Mouse (Mus musculus): ENCODE measurements around the gene Ms4a10.

Ms4a10 gene

DNA sequence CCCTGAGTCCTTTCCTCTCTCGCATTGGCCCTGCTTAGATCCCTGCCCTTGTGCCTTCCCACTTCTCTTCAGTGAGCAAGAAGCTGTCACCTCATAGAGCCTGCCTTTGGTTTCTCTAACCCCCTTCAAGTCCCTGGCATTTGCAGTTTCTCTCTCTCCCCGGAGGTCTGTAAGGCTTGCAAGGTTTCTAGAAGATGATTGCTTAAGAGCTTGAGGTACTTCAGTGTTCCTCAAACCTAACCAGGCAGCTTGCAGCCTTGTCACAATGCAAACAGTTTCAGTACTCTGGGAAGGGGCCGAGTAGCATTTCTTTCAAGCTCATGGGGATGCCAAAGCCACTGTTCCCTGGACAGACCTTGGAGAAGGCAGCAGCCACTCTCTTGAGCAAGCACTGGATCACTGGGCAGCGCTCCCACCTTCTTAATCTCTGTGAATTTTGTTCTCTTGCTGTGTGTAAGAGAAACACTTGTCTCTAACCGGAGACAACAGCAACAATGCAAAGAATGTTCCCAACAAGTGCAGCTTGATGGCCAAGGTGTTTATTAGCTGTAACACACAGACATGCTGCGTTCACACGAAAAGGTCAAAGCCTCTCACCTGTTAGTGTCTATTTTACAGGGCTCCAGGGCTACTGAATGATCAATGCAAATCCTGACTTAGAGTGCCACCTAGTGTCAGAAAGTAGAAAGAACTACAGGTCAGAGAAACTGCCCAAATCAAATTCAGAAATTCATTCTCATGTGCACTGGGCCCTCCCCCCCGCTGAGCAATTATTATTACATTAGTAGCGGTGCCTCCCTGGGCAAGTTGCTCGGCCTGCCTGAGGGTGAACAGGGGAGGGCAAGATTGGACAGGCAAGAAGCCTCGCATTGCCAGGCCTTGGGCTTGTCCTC lies 15.1 kb downstream of the Ms4a10 start:
- DNase-seq: no peak

DNA sequence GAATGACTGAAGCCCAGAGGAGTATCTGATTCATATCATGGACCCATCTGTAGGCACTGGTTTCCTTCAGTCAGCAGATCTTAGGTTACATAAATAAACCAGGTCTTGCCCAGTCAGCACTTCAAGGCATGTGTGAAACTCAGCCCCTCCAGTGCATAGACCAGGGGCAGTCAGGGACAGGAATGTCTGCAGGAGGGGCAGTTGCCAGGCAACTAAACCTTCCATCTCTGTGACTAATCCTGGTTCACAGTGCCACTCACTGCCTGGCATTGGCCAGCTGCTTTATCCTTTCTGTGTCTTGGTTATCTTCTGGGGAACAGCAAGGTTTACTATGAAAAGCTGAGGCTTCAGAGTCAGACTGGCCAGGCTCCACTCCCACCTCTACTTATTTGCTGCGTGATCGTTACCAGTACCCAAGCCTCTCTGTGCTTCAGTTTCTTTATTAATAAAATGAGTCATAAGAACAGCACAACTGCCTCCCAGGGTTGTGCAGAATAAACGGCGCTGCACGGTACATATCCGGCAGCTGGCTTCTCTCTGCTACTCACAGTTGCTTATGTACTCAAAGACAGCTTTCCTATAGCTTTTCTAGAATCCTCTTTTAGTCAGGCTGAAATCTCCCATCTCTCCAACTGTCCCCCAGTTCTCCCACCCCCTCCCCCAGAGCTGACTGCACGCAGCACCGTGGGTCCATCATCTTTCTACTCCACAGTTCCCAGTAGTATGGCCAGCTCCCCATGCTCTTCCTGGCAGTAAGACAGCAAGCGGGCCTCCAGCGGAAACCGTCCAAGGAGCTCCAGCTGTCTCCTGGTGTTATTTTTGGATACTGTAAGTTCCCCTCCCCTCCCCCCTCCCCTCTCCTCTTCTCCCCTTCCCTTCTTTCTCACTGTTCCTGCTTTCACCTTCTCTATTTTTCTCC lies 22.2 kb downstream of the Ms4a10 start:
- peak; percentile 30 for DNase-seq

DNA sequence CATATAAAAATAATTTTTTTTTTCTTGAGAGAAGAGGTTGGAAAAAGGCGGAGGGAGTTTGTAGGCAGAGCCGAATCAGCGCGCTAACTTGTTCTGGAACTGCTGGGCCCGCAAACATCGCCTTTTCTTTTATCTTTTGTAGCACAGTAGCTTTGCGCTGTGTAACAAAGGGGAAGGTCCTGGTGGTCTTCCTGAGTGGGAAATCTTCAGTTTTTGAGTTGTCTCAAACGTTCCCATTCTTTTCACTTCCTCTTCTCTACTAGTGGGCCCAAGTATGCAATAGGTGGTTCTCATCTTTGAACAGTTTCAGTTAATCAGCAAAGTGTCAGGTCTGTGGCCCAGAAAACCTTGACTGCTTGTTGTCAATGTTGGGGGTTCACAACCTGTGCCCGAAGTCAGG lies 24.9 kb downstream of the Ms4a10 start:
- DNase-seq: no peak

DNA sequence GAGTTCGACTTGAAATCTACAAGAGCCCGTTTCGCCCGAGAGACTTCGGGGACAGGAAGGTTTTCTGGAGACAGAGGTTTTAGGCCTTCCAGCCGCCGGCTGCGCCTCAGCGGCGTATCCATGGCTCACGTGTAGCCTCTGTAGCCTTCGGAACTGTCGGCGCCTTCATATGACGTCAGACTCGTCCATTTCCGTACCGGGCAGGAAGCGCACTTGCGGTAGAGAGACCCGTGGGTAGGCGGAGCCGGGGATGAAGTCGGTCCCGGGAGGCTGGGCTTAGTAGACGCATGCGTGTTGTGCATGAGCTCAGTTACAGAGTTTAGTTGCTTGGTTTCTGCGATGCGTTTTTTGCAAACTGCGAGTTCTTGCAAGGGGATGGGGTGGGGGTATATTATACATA lies 25.4 kb downstream of the Ms4a10 start, which contains the start of gene Ccdc86:
Gene Ccdc86 (minus strand): TSS at position 155 of the 400 bp plus-strand sequence.
- DNase-seq: peak; percentile 93

DNA sequence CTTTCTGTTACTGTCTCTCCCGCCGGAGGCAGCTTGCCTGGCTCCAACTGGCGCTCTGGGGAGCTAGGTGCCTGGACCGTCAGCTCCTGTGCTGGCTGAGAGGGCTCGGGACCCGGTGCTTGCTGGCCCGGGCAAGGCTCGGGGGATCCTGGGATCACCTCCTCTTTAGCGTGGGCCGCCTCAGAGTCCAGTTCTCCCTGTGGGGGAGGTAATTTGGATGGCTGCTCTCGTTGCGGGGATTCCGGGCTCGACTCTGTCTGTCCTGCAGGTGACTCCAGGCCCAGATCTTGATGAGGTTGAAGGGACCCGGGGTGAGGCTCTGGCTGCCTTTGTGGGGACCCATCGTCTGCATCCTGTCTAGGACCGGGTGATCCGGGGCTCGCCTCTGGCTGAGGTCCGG lies 26.1 kb downstream of the Ms4a10 start:
- no peak for DNase-seq

DNA sequence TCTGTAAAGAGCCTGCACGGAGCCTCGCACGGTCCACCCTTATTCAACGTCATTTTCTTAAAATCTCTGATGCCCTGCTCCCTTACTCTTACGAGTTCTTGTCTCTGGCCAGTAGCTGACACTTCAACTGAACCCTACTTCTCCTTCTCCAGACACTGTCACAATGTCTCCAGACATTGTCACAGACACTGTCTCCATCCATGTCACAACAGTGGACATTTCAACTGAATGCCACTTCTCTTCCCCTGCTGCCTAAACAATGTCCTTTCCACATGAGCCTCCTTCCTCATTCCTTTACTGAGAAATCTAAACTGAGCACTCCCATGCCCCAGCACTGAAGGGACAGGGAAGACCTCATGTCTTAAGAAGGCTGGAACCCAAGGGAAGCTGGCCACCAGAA lies 27.3 kb downstream of the Ms4a10 start:
- no peak for DNase-seq

DNA sequence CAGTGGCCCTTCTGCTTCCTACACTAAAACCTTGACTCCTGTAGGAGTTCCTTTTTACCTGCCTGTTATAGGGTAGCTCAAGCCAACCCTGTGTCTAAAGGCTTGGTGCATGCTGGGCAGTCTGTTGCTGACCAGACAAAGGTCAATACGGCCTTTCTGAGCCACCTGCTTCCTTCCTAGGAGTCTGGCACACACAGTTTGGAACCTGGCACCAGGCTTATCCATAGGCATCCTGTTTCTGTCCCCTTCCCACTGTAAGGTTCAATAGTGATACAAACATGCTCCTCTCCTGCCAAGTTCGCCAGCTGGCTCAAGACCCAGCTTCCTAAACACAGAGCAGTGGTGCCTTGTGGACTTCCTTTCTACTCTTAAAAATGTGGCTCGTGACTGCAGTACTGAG lies 28.0 kb downstream of the Ms4a10 start:
- DNase-seq: no peak

DNA sequence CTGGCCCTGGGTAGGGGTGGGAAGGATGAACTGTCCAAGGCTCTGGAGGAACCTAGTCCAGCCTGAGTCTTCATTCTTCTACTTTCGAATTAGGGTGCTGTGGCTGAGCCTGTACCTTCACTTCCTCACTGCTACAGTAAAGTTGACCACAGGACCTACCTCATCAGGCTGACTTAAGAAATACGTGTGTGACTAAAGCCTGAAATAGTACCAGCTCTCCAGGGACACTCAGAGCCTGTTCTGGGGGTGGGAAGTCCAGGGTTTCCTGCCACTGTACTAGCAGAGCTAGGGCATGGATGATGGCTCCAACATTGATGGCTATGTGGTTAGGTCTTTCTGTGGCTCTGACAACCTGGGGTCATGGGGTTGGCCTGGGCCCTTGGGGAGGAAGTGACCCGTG lies 30.5 kb downstream of the Ms4a10 start:
- DNase-seq: no peak

DNA sequence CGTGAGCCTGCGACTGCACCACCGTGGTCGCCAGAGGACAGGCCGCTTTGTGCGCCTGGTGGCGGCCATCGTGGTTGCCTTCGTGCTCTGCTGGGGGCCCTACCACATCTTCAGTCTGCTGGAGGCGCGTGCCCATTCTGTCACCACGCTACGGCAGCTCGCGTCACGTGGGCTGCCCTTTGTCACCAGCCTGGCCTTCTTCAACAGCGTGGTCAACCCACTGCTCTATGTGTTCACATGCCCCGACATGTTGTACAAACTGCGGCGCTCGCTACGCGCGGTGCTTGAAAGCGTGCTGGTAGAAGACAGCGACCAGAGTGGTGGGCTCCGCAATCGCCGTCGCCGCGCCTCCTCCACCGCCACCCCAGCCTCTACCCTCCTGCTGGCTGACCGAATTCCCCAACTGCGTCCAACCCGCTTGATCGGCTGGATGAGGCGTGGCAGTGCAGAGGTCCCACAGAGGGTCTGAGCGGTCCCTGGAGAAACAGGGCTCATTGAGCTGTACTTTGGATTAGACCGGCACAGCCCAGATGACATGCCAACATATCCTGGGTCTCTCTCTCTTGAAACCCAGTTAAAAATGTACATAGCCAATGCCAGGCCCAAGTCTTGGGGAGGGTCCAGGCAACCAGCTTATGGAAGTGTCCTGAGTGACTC lies 33.5 kb downstream of the Ms4a10 start:
- DNase-seq: no peak

DNA sequence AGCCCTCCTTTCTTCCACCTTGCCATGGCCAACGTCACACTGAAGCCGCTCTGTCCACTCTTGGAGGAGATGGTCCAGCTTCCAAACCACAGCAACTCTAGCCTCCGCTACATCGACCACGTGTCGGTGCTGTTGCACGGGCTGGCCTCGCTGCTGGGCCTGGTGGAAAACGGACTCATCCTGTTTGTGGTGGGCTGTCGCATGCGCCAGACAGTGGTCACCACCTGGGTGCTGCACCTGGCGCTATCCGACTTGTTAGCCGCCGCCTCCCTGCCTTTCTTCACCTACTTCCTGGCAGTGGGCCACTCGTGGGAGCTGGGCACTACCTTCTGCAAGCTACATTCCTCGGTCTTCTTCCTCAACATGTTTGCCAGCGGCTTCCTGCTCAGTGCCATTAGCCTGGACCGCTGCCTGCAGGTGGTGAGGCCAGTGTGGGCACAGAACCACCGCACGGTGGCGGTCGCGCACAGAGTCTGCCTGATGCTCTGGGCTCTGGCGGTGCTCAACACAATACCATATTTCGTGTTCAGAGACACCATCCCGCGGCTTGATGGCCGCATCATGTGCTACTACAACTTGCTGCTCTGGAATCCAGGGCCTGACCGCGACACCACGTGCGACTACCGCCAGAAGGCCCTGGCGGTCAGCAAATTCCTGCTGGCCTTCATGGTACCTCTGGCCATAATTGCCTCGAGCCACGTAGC lies 34.2 kb downstream of the Ms4a10 start:
- peak; percentile 72 for DNase-seq

DNA sequence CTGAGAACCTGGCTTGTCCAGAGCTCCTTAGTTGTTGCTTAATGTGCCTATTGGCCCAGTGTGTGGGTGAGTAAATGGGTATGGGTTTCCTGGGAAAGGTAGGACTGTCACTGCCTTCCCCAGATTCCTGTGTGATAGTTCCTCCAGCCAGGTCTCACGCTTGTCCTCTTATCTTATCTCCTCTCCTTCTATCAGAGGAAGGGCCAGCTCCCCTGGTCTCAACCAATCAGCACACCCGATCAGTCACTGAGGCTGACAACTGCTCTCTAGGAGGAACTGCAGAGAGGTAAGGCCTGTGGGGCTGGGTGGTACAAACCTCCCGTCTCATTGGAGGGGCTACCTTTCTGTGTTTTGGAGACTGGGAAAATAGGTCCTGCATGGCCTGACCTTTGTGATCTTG lies 35.7 kb downstream of the Ms4a10 start:
- no peak for DNase-seq

DNA sequence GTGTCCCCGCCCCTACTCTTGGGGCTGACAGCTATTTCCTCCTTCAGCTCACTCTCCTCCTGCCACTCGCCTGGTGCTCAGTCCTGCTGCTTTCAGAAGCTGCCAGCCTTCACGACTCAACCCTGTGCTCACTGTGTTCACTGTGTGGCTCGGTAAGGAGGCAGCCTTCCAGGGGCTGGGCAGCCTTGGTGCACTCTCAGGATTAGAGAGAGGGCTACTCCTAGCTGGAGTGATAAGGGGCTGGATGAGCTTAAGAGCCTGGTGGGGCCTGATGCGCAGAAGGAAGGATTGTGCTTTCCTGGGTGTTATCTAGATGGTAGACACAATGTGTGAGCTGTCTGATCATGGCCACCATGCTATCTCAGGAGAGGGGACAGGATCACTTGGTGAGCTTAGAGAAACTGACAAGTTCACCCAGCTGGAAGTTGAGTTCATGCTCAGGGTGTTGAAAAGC lies 37.3 kb downstream of the Ms4a10 start, which contains the start of gene Ptgdr2:
Gene Ptgdr2 (plus strand): TSS at position 51 of the 454 bp plus-strand sequence.
- no peak for DNase-seq

DNA sequence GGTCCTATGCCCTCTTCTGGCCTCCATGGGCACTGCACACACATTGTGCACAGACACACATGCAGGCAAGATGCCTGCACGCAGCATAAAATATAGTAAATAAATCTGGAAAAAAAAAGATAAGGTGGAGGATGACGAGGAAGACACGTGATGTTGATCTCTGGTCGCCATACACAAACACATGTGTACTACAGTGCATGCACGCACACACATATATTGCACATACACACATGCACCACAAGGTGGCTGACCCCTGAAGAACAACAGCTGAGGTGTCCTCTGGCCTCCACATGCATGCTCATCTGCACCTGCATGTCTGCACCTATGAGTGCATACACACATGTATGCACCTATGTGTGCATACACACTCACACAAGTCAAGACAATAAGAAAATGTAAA lies 38.4 kb downstream of the Ms4a10 start:
- no peak for DNase-seq

DNA sequence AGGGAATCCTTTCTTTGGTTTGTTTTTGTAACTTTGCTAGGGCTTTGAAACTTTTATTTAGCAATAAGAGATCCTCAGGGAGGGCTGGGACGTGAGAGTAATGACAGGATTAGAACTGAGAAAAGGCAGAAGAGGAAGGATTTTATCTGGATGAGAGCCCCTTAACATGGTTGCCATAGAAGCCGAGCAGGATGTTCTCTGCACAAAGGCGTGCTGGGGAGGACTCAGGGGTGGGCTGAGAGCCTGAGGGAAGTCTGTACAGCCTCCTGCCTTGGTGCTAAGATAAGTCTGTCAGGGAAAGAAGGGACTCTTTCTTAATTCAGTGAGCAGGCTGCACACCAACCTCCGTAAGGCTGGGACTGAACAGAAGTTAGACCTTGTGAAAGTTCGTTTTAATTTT lies 39.4 kb downstream of the Ms4a10 start:
- no peak for DNase-seq

DNA sequence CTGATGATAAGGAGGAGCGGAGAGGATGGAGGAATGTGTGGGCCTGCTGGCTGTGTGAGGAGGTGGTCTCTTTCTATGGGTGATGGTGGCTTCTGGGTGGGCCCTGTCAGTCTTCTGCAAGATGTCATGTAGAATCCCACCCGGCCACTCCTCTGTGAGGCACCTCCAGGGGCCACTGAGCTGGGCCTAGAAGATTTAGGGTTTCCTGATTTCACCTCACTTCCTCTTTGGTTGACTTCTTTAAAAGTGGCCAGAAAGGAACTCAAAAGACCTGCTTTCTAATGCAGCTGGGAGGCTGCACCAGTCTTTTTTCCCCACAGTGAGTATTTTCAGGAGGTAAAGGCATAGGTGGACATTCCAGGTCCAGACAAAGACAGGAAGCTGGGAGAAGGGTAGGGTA lies 43.8 kb downstream of the Ms4a10 start:
- no peak for DNase-seq

DNA sequence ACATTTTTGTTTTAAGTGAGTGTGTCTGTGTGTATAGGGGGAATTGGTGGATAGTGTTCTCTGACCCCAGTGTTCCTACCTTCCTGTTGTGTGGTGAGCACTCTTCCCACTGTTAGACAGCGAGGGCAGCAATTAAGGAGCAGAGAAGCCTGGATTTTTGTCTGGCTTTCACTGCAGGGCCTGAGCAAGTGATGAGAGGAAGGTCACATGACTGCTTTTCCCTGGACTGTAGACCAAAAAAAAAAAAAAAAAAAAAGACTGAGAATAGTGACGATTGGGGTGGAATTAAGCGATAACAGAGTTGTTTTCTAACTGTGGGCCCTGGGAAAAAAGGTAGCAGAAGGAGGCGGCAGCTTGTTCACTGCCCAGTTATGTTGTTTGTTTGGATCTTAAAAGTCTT lies 47.8 kb downstream of the Ms4a10 start:
- DNase-seq: no peak

DNA sequence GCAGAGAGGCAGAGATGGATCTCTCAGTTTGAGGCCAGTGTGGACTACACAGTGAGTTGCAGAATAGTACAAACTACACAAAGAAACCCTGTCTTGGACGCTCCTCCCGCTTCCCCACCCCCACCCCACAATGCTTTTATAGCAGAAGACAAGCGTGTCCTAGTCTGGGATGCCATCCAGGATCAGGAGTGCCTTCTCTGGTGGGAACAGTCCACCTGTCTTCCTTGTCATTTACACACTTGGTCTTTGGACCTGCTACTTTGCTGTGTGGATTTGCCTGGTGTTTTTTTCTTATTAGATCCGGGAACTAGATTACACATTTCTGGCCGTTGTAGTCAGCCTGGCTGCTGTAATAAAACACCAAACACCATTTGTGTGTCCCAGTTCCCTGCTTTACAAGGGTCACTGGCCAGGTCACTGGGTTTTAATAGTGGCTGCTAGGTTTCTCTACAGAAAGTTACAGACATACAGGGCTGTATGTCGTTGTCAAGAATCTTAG lies 48.3 kb downstream of the Ms4a10 start:
- no peak for DNase-seq

DNA sequence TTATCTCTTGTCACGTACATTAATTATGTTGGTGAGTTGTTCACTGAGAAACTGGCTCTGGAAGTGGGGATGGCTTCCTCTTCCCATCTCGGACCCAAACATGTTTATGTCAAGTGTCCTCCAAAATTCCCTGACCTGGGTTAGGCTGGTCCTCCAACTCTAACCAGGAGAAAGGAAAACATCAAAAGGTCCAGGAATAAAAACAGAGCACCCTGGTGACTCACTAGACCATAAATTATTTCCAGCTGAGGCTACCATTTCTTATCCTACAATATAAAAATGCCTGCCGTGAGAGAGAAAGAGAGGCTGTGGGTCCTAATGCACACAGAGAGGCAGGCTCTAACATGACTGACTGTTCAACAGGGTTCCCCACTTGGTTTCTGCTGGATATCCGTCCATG lies 50.2 kb downstream of the Ms4a10 start:
- DNase-seq: no peak

DNA sequence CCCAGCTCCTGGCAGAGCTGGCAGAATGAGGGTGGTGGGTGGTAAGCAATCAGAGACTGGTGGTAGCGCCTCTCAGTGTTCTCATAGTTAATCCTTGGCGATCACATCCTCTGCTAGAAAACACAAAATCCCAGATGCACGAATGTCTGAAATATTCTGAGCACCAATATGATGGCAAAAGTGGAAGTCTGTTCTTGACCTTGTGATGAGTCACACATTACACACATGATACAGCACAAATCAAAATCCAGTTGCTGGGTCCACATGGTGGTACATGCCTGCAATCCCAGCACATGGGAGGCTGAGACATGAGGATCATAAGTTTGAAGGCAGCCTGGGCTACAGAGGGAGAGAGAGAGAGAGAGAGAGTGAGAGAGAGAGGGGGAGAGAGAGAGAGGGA lies 53.4 kb downstream of the Ms4a10 start:
- no peak for DNase-seq

DNA sequence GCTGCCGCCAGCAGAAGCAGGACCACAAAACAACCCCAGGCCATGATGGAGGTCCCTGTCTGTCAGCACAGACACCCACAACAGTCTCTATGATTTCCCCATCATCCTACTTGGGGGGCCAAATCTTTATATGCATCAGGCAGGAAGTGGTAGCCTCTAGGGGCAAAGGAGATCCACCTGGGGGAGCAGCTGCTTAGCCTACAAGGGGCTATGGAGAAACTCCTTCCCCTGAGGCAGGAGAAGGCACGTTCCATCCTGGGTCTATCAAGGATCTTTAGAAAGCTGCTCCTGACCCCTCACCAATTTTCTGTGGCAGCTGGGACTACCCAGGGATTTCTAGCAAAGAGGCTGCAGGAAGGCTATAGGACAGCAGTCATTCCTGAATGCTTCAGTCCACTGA lies 53.9 kb downstream of the Ms4a10 start, which contains the start of gene Zp1:
Gene Zp1 (minus strand): TSS at position 101 of the 400 bp plus-strand sequence.
- DNase-seq: no peak

DNA sequence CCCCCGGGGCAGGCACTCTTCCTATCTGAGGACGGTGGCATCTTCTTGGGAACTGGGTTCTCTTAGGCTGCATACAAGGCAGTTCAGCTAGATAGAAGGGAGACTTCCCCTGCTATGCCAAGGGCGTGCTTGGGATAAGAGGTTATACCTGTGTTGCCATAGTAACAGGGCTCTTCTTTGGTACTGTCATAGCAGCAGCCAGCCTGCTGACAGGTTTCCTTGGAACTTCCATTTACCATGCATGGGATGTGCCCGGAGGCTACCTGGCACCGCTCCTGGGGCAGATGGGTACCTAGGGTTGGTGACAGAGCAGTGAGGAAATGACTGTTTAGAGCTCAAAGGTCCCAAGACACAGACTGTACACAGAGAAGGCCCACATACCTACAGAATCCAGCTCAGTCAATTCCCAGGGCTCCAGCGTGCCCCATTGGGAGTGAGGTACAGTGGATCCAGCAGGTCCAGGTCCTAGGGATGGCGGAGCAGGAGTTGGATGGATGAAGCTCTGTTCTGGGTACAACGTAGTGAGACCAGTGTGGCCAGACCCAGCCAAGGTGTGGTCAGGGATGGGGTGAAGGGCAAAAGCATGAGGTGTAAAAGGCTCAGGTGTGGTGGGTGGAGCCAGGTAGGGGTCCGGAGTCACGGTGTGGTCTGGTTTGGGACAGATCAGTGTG lies 56.0 kb downstream of the Ms4a10 start:
- DNase-seq: no peak

DNA sequence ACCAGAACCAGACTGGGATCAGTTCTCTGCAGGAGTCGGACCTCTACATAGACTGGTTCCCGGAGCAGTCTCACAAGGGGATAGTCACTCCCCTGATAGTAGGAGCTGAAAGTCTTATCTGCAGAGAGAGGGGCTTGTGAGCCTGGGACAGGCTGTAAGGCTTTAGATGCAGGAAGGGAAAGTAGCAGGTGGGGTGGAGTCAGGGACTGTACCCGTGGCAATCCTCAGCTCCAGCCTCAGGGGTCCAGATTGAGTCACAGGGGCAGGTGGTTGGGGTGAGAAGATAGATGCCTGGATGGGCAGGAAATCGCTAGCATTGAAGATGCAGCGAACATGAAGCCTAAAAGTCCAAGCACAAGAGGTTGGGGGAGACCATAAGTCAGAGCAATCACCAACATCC lies 58.0 kb downstream of the Ms4a10 start:
- no peak for DNase-seq

Data from right cerebral cortex, postnatal 25 days (tissue).